Mouse (Mus musculus) CH12.LX (cell line): ENCODE measurements around the gene Fnbp1. TPM values are rescaled to one million over a fixed set of nuclear protein-coding genes. Genes with fewer than 3 reads are reported as not detected.

Source experiments
- DNase-seq: peaks from one replicate; pipeline ENCODE4 v3.0.0-alpha.2; 2013; ENCODE audit errors: extremely low read depth
- H3K27ac ChIP-seq: 2 replicates; pipeline ENCODE4 v1.5.1; 2012; ENCODE audit warnings: low read depth, mild to moderate bottlenecking, control low read depth, moderate library complexity; ENCODE audit not compliant: insufficient read depth
- H3K27me3 ChIP-seq: replicated peaks from 2 replicates; pipeline ENCODE3; 2012; ENCODE audit warnings: inconsistent platforms
- H3K36me3 ChIP-seq, 2 experiments: replicated peaks in 1 of 2; 2 replicates each; pipeline versions ENCODE3 to v1.6.1; 2012; ENCODE audit warnings: inconsistent platforms in 1 of 2, low read length in 1 of 2, mild to moderate bottlenecking in 1 of 2, mixed read lengths in 1 of 2, moderate library complexity in 1 of 2; ENCODE audit not compliant: control insufficient read depth in 1 of 2, insufficient read depth in 1 of 2
- H3K4me1 ChIP-seq, 2 experiments: 2 replicates each; pipeline ENCODE4 v1.6.1; 2012; ENCODE audit warnings: inconsistent platforms in 1 of 2, moderate library complexity in 1 of 2; ENCODE audit not compliant: insufficient read depth in 2 of 2, control insufficient read depth in 1 of 2
- H3K4me2 ChIP-seq: 2 replicates; pipeline ENCODE4 v1.6.1; 2012; ENCODE audit warnings: low read depth, mild to moderate bottlenecking, control low read depth; ENCODE audit not compliant: poor library complexity, insufficient read depth, severe bottlenecking
- H3K4me3 ChIP-seq, 3 experiments: fragments of 150-350 bp in 1 of 3; sonication (generic) in 1 of 3; replicated peaks in 1 of 3; 2 replicates each; pipeline versions ENCODE3 to v1.5.1; 2011 to 2012; ENCODE audit warnings: low read depth in 2 of 3, low read length in 2 of 3, mild to moderate bottlenecking in 2 of 3, moderate library complexity in 2 of 3, control low read depth in 1 of 3, improper control_type of control experiment in 1 of 3, inconsistent platforms in 1 of 3, mixed read lengths in 1 of 3; ENCODE audit not compliant: poor library complexity in 1 of 3
- H3K79me2 ChIP-seq: replicated peaks from 2 replicates; pipeline ENCODE4 v1.6.1; 2012; ENCODE audit warnings: mild to moderate bottlenecking, moderate library complexity; ENCODE audit not compliant: control insufficient read depth, poor library complexity, insufficient read depth, severe bottlenecking; ENCODE audit errors: extremely low read depth
- H3K9ac ChIP-seq: 2 replicates; pipeline ENCODE4 v1.6.1; 2012; ENCODE audit warnings: low read depth, mild to moderate bottlenecking, control low read depth, moderate library complexity; ENCODE audit not compliant: insufficient read depth
- H3K9me3 ChIP-seq: replicated peaks from 2 replicates; pipeline ENCODE3; 2012; ENCODE audit warnings: low read length, inconsistent platforms, mixed read lengths
- BHLHE40 ChIP-seq: IDR thresholded peaks from 2 replicates; pipeline ENCODE4 v1.6.1; 2011; ENCODE audit warnings: mild to moderate bottlenecking, low read depth, low read length, improper control_type of control experiment
- CHD1 ChIP-seq: IDR thresholded peaks from 2 replicates; pipeline ENCODE4 v1.6.1; 2012; ENCODE audit warnings: low read depth, low read length, improper control_type of control experiment, inconsistent platforms
- CHD2 ChIP-seq: IDR thresholded peaks from 2 replicates; pipeline ENCODE4 v1.6.1; 2011; ENCODE audit warnings: low read length, improper control_type of control experiment
- CTCF ChIP-seq, 2 experiments: IDR thresholded peaks in 1 of 2; conservative IDR thresholded peaks in 1 of 2; 2 replicates each; pipeline ENCODE4 v1.5.1; 2011 to 2012; ENCODE audit warnings: low read depth in 2 of 2, low read length in 2 of 2, improper control_type of control experiment in 1 of 2, inconsistent platforms in 1 of 2, mild to moderate bottlenecking in 1 of 2, moderate library complexity in 1 of 2
- ETS1 ChIP-seq: conservative IDR thresholded peaks from 2 replicates; pipeline ENCODE4 v1.6.1; 2012; ENCODE audit warnings: low read depth, mild to moderate bottlenecking, inconsistent platforms, low read length, improper control_type of control experiment, moderate library complexity
- HCFC1 ChIP-seq: IDR thresholded peaks from 2 replicates; pipeline ENCODE4 v1.6.1; 2012; ENCODE audit warnings: low read depth, mild to moderate bottlenecking, inconsistent platforms, low read length, improper control_type of control experiment
- IRF4 ChIP-seq: IDR thresholded peaks from 2 replicates; pipeline ENCODE4 v1.6.1; 2014; ENCODE audit warnings: low read depth, mild to moderate bottlenecking, inconsistent platforms, low read length, improper control_type of control experiment
- JUND ChIP-seq: conservative IDR thresholded peaks from 2 replicates; pipeline ENCODE4 v1.6.1; 2011; ENCODE audit warnings: low read depth, low read length, improper control_type of control experiment
- KAT2A ChIP-seq: IDR thresholded peaks from 2 replicates; pipeline ENCODE4 v1.6.1; 2012; ENCODE audit warnings: low read length, improper control_type of control experiment, inconsistent platforms; ENCODE audit not compliant: insufficient replicate concordance
- MAX ChIP-seq: IDR thresholded peaks from 2 replicates; pipeline ENCODE4 v1.6.1; 2011; ENCODE audit warnings: low read length, improper control_type of control experiment
- MAZ ChIP-seq: IDR thresholded peaks from 2 replicates; pipeline ENCODE4 v1.6.1; 2012; ENCODE audit warnings: low read depth, mild to moderate bottlenecking, inconsistent platforms, low read length, improper control_type of control experiment, moderate library complexity
- MXI1 ChIP-seq: IDR thresholded peaks from 2 replicates; pipeline ENCODE4 v1.6.1; 2011; ENCODE audit warnings: mild to moderate bottlenecking, low read depth, low read length, improper control_type of control experiment
- MYC ChIP-seq: IDR thresholded peaks from 2 replicates; pipeline ENCODE4 v1.6.1; 2011; ENCODE audit warnings: low read depth, mild to moderate bottlenecking, improper control_type of control experiment, low read length
- RCOR1 ChIP-seq: conservative IDR thresholded peaks from 2 replicates; pipeline ENCODE4 v1.6.1; 2012; ENCODE audit warnings: low read depth, mild to moderate bottlenecking, inconsistent platforms, low read length, improper control_type of control experiment
- SMC3 ChIP-seq: IDR thresholded peaks from 2 replicates; pipeline ENCODE4 v1.6.1; 2011; ENCODE audit warnings: low read depth, low read length, improper control_type of control experiment
- TCF12 ChIP-seq: IDR thresholded peaks from 2 replicates; pipeline ENCODE4 v1.6.1; 2014; ENCODE audit warnings: low read depth, mild to moderate bottlenecking, inconsistent platforms, low read length, improper control_type of control experiment
- UBTF ChIP-seq: IDR thresholded peaks from 2 replicates; pipeline ENCODE4 v1.6.1; 2012; ENCODE audit warnings: low read depth, mild to moderate bottlenecking, inconsistent platforms, low read length, improper control_type of control experiment, moderate library complexity
- ZKSCAN1 ChIP-seq: IDR thresholded peaks from 2 replicates; pipeline ENCODE4 v1.6.1; 2012; ENCODE audit warnings: low read depth, inconsistent platforms, low read length, improper control_type of control experiment, borderline replicate concordance
- dilution Hi-C: fragments of 300-500 bp; cut with MboI; formaldehyde crosslinking; loops from 2 replicates; pipeline ENCODE4 v1.14.3; 2020; ENCODE audit warnings: low sequenced_read_pairs; ENCODE audit not compliant: extremely low pct_unique_long_range_greater_than_20kb, extremely low pct_ligation_motif_present
- in situ Hi-C: fragments of 300-500 bp; cut with MboI; formaldehyde crosslinking; loops from 3 replicates; pipeline ENCODE4 v1.14.3; 2019; ENCODE audit warnings: low sequenced_read_pairs, low pct_ligation_motif_present, low pct_unique_long_range_greater_than_20kb, mixed read lengths
- polyA plus RNA-seq: library from polyadenylated mRNA; unstranded; fragments of >175 nt; gene quantifications from 2 replicates; pipeline ENCODE4 v1.2.1, GENCODE M21; 2012; ENCODE audit warnings: low read depth; ENCODE audit not compliant: insufficient read length
- total RNA-seq, 2 experiments: library from RNA; depleted of rRNA; stranded (reverse); fragments of 300-350 nt in 1 of 2; fragments of >200 nt in 1 of 2; gene quantifications; 2 replicates each; pipeline ENCODE4 v1.2.3; 2012 to 2014

The Fnbp1 gene
- total and polyA plus RNA-seq, 3 experiments: 29.6 to 133 (median 50.5) TPM

DNA sequence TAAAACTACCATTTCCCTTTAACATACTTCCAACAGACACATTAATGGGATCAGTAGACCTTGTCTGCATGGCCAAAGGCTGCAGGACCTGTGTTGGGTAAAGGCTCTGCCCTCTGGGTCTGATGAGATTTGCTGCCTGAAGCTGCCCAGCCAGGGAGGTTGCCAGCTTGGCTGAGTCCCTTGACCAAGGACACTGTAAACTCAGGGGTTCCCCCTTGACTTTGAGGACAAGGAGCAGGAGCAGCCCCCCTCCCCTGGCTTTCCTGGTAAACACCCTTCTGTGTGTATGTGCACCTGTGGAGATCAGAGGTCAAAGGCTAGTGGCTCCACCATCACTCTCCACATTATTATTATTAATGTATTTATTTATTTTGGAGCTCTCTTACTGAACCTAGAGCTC is 55.3 kb downstream of the Fnbp1 start:
- Histone ChIP-seq H3K27ac (peak overlapping the region; percentile 37), H3K9ac (no peak overlapping the region), H3K27me3 (no peaks in the 10 kb centered on the region), H3K4me2 (no peak overlapping the region), H3K4me1 (peaks cover 34 to 95% of the 10 kb centered on the region in 2 experiments), H3K79me2 (peaks cover 28% of the 10 kb centered on the region), H3K4me3 (no peak overlapping the region), H3K9me3 (peaks cover 8% of the 10 kb centered on the region), H3K36me3 (peaks cover 34 to 81% of the 10 kb centered on the region in 2 experiments)
- in situ Hi-C loops: no loop called here
- TF ChIP-seq CHD2 (no peak), ZKSCAN1 (no peak), UBTF (no peak), IRF4 (no peak), CHD1 (no peak), HCFC1 (no peak), MAX (no peak), JUND (no peak), ETS1 (no peak), KAT2A (no peak), SMC3 (no peak), MAZ (no peak), RCOR1 (no peak), CTCF (conservative IDR thresholded peaks at IDR 0.05 in 1 of 2, IDR thresholded peaks at IDR 0.05 in 1 of 2; ENCODE audit: low read depth in 2 of 2, low read length in 2 of 2) (no peak)
- no peak for DNase-seq
- dilution Hi-C loops: no loop called here

DNA sequence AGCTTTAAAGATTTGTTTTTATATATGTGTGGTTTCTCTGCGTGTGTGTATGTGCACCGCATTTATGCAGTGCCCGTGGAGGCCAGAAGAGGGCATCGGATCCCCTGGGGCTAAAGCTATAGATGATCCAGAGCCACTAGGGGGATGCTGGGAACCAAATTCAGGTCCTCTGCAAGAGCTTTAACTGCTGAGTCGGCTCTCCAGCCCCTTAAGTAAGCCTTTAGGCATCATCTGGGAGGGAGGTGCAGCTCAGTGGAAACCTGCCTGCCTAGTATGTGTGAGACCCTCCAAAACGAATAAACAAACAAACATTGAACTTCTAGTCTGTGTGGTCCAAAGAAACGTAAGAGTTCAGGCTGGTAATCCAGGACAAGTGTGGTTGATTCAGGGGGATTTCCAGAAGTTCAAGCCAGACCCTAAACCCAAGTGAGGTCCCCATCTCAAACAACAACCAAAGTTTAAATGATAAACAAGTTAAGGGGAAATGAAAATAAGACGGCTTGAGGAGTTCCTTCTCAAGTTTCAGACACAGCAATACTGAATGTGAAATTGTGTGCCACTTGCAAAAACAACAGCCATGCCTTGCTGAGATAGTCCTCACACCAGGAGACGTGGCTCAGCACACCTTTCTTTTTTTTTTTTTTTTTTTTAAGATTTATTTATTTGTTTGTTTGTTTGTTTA is 57.5 kb downstream of the Fnbp1 start:
- in situ Hi-C loops: no loop called here
- Histone ChIP-seq H3K9me3 (peaks cover 8% of the 10 kb centered on the region), H3K4me1 (peaks cover 38 to 95% of the 10 kb centered on the region in 2 experiments), H3K27me3 (no peaks in the 10 kb centered on the region), H3K4me3 (no peak overlapping the region), H3K36me3 (peaks cover 38 to 80% of the 10 kb centered on the region in 2 experiments), H3K4me2 (no peak overlapping the region), H3K27ac (no peak overlapping the region), H3K9ac (no peak overlapping the region), H3K79me2 (peaks cover 26% of the 10 kb centered on the region)
- TF ChIP-seq BHLHE40: peak; percentile 16; the same call in 1 of the 2 replicates
- no peak for TF ChIP-seq MAZ
- peak; percentile 26; the same call in 1 of the 2 replicates for TF ChIP-seq IRF4
- TF ChIP-seq MAX: peak; percentile 17; the same call in 1 of the 2 replicates
- no peak for TF ChIP-seq TCF12
- no peak for TF ChIP-seq HCFC1
- no peak for TF ChIP-seq MYC
- TF ChIP-seq MXI1: no peak
- TF ChIP-seq CTCF (conservative IDR thresholded peaks at IDR 0.05 in 1 of 2, IDR thresholded peaks at IDR 0.05 in 1 of 2; ENCODE audit: low read depth in 2 of 2, low read length in 2 of 2): peak in 1 of 2 experiments; percentile 29; a peak in 1 of 4 replicates
- dilution Hi-C loops: no loop called here
- no peak for DNase-seq
